Mouse (Mus musculus) CD4-positive helper T cell, adult 2 months (primary cell): ENCODE results near the gene Wdfy4.
A peak's percentile ranks its signal among the peaks of the same experiment; 100 is the strongest.

Experiments used
- DNase-seq: peaks from one replicate; pipeline ENCODE4 v3.0.0-alpha.2; 2012; ENCODE audit warnings: low read depth, missing footprints, low spot score

The Wdfy4 gene

GRCm38 (mm10) chr14:32986659-32987058, 198.6 kb downstream of the Wdfy4 start:
- no peak for DNase-seq

- DNase-seq: no peak
Measured at GRCm38 (mm10) chr14:32984176-32984738, 201.1 kb downstream of the Wdfy4 start.

DNA sequence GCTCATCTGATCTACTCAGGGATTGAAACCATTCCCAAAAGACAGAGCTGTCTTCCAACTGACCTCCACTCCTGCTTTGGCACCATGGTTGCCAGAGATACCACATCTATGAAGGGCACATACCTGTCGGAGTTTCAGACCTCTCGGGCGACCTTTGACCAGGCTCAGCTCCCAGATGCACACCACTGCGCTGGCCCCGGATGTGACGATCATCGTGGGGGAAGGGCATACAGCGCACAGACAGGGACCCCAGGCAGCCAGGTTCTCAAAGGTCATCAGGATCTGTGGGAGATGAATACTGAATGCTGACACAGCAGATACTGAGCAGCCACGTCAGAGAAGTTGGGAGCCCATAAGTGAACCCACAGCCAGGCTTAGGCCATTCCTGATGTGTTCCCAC, 214.6 kb downstream of the Wdfy4 start:
- DNase-seq: no peak

- no peak for DNase-seq
Measured at GRCm38 (mm10) chr14:32964742-32965141, 220.6 kb downstream of the Wdfy4 start.

DNA sequence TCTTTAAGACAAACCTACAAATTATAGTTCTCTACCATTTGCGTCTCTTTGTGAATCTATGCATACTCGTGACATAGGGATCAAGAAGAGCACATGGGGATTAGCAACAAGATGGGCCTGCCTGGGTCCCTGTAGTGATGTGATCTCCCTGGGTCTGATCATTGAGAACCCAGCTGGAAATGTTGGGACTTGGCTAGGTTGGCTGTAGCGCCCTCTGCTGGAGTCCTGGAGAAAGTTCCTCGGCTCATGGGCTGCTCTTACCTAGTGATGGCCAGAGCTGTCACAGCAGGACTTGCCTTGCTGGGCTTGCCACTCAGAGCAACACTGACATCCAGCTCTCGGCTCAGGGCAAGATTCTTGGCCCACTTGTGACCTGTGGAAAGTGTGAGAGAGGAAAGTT, 224.8 kb downstream of the Wdfy4 start:
- peak; percentile 7 for DNase-seq

DNA sequence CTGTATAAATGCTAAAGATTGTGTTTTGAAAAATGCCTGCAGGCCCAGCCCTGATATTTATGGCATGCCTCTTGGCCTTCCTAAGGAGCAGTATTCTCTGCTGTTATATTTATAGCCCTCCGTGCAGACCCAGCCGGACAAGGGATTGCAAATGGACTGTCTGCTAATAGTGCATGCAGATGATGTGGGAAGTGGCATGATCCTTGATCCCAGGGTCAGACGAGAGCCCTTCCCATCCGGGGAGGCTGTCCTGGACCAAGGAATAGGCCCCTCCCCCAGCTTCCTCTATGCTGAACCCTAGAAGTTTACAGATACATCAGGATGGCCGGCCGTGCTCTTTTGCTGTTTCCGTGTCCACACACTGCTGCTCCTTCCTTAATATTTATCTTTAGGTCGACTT, 226.6 kb downstream of the Wdfy4 start:
- DNase-seq: no peak

- no peak for DNase-seq
Measured at GRCm38 (mm10) chr14:32956486-32956885, 228.8 kb downstream of the Wdfy4 start.

- DNase-seq: no peak
Measured at GRCm38 (mm10) chr14:32950312-32951301, 234.7 kb downstream of the Wdfy4 start.

GRCm38 (mm10) chr14:32947512-32947911, 237.8 kb downstream of the Wdfy4 start:
- no peak for DNase-seq

- DNase-seq: no peak
Measured at GRCm38 (mm10) chr14:32939217-32939616, 246.1 kb downstream of the Wdfy4 start.

DNA sequence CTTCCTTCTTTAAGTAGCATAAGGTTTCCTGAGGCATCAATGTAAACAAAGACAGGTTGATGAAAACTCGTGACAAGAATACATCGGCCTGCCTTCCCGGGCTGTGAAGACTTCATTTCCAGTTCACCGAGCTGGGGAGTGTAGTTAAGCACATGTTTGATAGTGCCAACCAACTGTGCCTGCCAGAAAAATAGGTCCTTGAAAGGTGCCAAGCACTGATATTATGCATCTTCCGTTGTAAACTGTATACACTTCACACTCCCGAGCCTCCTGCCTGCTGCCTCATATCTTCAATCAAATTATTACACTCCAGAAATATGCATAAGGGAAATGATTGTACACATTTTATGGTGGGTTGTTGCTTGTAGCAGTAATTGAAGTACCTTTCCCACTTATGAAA, 251.2 kb downstream of the Wdfy4 start:
- DNase-seq: no peak

DNA sequence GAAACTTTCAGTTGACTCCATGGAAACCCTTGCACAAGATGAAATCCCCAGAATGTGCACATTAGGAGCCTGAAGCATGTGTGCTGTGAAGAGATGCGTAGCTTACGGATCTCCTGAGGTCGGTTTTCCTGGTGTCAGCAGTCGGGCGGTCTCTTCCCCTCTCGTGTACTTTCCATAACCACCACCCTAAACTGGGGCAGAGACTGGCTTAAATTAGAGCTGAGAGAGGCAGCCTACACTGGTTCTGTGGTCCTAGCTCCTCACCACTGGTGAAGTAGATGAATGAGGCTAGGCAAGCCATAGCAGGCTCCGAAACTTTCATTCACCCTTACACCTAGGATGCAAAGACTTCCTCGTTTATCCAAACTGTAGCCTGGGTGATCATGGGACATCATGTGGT, 253.1 kb downstream of the Wdfy4 start:
- no peak for DNase-seq

DNA sequence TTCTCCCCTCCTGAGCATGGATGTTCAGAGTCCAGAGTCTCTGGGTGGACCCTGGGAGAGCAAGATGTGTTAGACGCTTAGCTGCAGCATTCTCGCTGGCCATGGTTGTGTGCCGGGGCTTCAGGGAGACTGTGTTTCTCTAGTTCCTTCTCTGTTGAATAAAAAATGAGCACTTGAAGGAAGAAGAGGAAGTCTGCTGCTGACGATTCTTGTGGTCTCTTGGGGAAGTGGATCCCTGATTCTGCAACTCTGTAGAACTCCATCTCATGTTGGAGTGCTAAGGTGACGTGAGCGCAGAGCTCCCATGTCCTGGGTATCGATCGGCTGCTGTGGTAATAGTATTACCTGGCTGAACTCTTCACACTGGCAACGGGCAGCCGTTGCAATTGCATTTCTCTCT, 253.6 kb downstream of the Wdfy4 start:
- DNase-seq: no peak

- no peak for DNase-seq
Measured at GRCm38 (mm10) chr14:32923871-32924270, 261.4 kb downstream of the Wdfy4 start.

DNA sequence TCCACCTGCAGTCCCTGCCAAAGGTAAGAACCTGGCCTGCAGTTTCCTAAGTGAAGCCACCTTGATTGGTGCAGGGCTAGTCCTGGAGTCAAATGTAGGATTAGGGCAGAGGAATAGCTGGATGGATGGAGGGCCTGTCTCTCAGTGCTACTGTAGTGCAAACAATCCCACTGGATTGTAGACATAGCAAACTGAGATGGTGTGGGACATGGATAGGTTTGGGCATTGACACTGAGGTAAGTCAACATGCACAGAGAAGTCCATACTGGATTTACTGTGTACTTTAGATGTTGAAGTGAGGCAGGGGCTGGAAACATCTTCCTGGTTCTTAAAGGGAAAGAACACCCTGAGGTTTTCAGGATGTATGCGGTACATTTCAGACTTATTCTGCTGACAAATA, 267.4 kb downstream of the Wdfy4 start:
- no peak for DNase-seq

DNA sequence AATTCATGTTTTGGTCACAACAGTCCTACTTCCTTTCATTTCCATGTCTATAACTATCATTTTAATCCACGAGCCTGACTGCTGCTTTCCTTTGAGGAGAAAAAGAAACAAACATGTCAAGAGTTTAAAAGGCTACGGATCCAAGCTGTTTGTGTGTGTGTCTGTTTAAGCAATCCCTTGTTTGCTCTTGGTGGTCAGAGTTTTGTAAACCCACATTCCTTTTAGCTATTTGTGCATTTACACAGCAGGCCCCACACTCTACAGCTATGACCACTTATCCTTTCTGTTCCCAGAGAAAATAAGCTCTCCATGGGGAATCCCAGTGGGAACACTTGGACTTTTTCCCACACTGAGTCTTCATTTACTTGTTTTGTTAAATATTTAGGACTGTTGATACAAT, 269.9 kb downstream of the Wdfy4 start:
- DNase-seq: no peak

- DNase-seq: no peak
Measured at GRCm38 (mm10) chr14:32911187-32911586, 274.1 kb downstream of the Wdfy4 start.
